Mouse (Mus musculus) thymus, postnatal 25 days (tissue): ENCODE results near the gene Mkrn3.

Source experiments
- DNase-seq: peaks from one replicate; pipeline ENCODE4 v3.0.0; 2022

Gene Mkrn3

GRCm38 (mm10) chr7:62377313-62377712, 42.6 kb downstream of the Mkrn3 start:
- no peak for DNase-seq

- no peak for DNase-seq
These were observed 43.2 kb downstream of the Mkrn3 start, which contains the start of gene Magel2 for GRCm38 (mm10) chr7:62376510-62377304. TSS of gene Magel2 (plus strand) at chr7:62377010.

- DNase-seq = no peak
These were observed 44.3 kb downstream of the Mkrn3 start for GRCm38 (mm10) chr7:62375658-62376057.
